Mouse (Mus musculus) leukemia stem cell, adult 10-12 weeks (primary cell): Measurements from ENCODE around the gene Lcp2. TPM values are rescaled to one million over a fixed set of nuclear protein-coding genes. Genes with fewer than 3 reads are reported as not detected.

Source experiments
- polyA plus RNA-seq: library from polyadenylated mRNA; stranded (reverse); fragments of >175 nt; gene quantifications from 2 replicates; pipeline ENCODE4 v1.2.3, GENCODE M21; 2012; ENCODE audit warnings: low replicate concordance

Gene Lcp2
- 11.6 and 40.4 TPM in 2 replicates for polyA plus RNA-seq

GRCm38 (mm10) chr11:34046767-34047541 is at the start of gene Lcp2:
TSS of gene Lcp2 (plus strand) at chr11:34046920.

GRCm38 (mm10) chr11:34098422-34098821 is 51.7 kb downstream of the Lcp2 start, which contains the start of gene 4930469K13Rik:
TSS of gene 4930469K13Rik (minus strand) at chr11:34098554.

Other genes starting within 250 kb of the Lcp2 start
- gene Kcnmb1, start 83.9 kb upstream of the Lcp2 start, polyA plus RNA-seq: not detected in 2 replicates
- not detected in 2 replicates for gene Kcnip1, start 53.8 kb upstream of the Lcp2 start, polyA plus RNA-seq
- not detected in 2 replicates for gene 4930469K13Rik, start 51.6 kb downstream of the Lcp2 start, polyA plus RNA-seq
- not detected in 2 replicates for gene Foxi1, start 161.2 kb downstream of the Lcp2 start, polyA plus RNA-seq